Mouse (Mus musculus) hindbrain, embryonic 12.5 days (tissue): ENCODE data around the gene Sfxn1. TPM values are rescaled to one million over a fixed set of nuclear protein-coding genes. Genes with fewer than 3 reads are reported as not detected.

Experiments used
- ATAC-seq: fragments of 200-750 bp; cut with Nextera tagmentation; 2 replicates; pipeline ENCODE4 v1.8.0; 2017; ENCODE audit warnings: moderate TSS enrichment; ENCODE audit not compliant: low FRiP score
- H3K27ac ChIP-seq: fragments of 300-500 bp; sonication (generic); 2 replicates; pipeline ENCODE4 v1.5.1; 2016; ENCODE audit warnings: mild to moderate bottlenecking
- H3K27me3 ChIP-seq: fragments of 300-500 bp; sonication (generic); 2 replicates; pipeline ENCODE4 v1.6.1; 2016; ENCODE audit warnings: mild to moderate bottlenecking
- H3K36me3 ChIP-seq: fragments of 300-500 bp; sonication (generic); 2 replicates; pipeline ENCODE4 v1.6.1; 2016; ENCODE audit warnings: mild to moderate bottlenecking
- H3K4me1 ChIP-seq: fragments of 300-500 bp; sonication (generic); 2 replicates; pipeline ENCODE4 v1.6.1; 2016
- H3K4me2 ChIP-seq: fragments of 300-500 bp; sonication (generic); replicated peaks from 2 replicates; pipeline ENCODE4 v1.6.1; 2016; ENCODE audit warnings: mild to moderate bottlenecking
- H3K4me3 ChIP-seq: fragments of 300-500 bp; sonication (generic); 2 replicates; pipeline ENCODE4 v1.5.1; 2016; ENCODE audit warnings: mild to moderate bottlenecking
- H3K9ac ChIP-seq: fragments of 300-500 bp; sonication (generic); 2 replicates; pipeline ENCODE4 v1.6.1; 2016; ENCODE audit warnings: mild to moderate bottlenecking, moderate library complexity
- H3K9me3 ChIP-seq: fragments of 300-500 bp; sonication (generic); replicated peaks from 2 replicates; pipeline ENCODE4 v1.6.1; 2016; ENCODE audit warnings: mild to moderate bottlenecking
- WGBS: fragments of 180-500 bp; shearing (Covaris S2); methylation state at CpG from one replicate; pipeline ENCODE4 v1.1.7; 2016; 5-methylcytosine and 5-hydroxymethylcytosine counted together
- polyA plus RNA-seq: library from polyadenylated mRNA; unstranded; fragments of >200 nt; fragmentation: Nextera tagmentation; extraction: Ambion mirVana; gene quantifications from 2 replicates; pipeline ENCODE4 v1.2.1, GENCODE M21; 2016

The Sfxn1 gene
- polyA plus RNA-seq, result 71.1 and 72.6 TPM in 2 replicates

DNA sequence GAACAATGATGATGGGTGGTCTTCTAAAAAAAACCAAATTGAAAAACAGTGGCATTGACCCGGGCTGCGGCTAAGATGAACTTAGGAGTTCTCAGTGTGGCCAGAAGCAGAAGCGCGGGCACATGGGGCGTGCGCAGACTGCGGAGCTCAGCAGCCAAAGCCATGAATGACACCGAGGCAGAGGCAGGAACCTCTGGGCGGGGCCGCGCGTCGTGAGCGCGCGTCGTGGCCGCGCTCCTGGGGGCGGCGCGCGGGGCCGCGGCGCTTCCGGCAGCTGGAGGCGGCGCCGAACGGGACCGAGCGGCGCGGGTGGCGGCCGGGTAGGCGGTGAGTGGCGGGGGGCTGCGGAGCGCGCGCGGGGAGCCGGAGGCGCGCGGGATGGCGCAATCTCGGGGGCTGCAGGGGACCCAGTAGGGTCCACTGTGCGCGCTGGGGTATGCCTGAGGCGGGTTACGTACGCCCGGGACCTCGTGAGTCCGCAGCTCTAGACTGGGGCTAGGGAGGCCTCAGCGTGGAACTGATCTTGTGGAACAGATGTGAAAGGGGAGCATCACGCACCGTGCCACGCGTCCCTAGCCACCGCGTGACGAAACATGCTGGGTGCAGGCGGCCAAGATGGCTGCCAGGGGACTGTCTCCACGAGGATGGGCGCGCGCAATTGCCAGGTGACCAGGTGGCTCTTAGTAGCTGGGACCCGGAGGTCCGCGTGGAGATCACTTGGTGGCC, at the start of gene Sfxn1:
Sfxn1 (plus strand) TSS at position 264 of the 726 bp plus-strand sequence.
- Histone ChIP-seq H3K9me3 (no peaks in the 10 kb centered on the region), H3K9ac (peak within 1 kb of the TSS; percentile 82), H3K36me3 (no peaks in the 10 kb centered on the region), H3K4me3 (peak within 1 kb of the TSS; percentile 62), H3K27ac (peak within 1 kb of the TSS; percentile 81), H3K27me3 (no peaks in the 10 kb centered on the region), H3K4me2 (peak within 1 kb of the TSS; percentile 54), H3K4me1 (peaks cover 15% of the 10 kb centered on the region)
- WGBS, result 1% methylated on average over 74 of the region's 74 CpGs
- peak; percentile 89 for ATAC-seq

DNA sequence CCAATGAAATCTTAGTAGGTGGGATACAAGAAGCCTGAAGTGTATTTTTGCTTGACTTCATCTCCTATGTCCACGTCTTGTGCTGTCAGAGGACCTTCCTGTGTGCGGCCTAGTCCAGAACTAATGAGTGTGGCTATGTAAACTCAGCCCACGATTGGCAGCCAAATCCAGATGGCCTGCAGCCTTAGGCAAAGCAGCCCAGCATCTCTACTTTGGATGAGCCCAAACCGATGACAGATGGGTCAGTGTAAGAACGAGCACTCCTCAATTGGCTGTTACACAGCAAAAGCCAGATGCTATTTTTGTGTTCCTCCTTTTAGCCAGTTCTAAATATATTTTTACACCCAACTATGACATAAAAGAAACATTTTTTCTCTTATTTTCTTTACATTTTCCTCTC, 48.4 kb upstream of the Sfxn1 start:
- H3K36me3 ChIP-seq, result no peaks in the 10 kb centered on the region
- H3K4me3 ChIP-seq, result no peak overlapping the region
- H3K4me2 ChIP-seq, result no peak overlapping the region
- no peak overlapping the region for H3K27ac ChIP-seq
- no peak for ATAC-seq
- no peaks in the 10 kb centered on the region for H3K4me1 ChIP-seq
- H3K9ac ChIP-seq, result no peak overlapping the region
- no peaks in the 10 kb centered on the region for H3K27me3 ChIP-seq
- 65% methylated on average over 5 of the region's 5 CpGs for WGBS
- no peaks in the 10 kb centered on the region for H3K9me3 ChIP-seq

DNA sequence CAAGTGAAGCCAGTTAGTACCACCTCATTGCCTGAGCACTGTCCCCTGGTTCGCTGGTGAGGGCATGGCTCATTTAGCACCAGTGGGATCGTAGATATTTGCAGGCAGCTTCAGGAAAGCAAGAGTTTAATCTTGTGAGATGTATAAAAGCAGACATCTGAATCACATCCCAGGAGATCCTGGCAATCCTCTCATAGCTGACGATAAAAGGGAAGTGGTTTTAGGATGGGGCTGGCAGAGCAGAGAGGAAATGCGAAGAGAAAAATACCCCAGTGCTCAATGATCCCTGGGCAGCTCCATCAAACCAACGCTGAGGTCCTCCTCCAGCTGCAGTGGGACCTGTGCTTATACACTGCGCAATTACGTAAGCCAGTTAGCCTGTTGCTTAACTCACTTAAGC, 44.6 kb upstream of the Sfxn1 start:
- Histone ChIP-seq H3K9me3 (no peaks in the 10 kb centered on the region), H3K4me3 (no peak overlapping the region), H3K4me2 (no peak overlapping the region), H3K4me1 (no peaks in the 10 kb centered on the region), H3K36me3 (no peaks in the 10 kb centered on the region), H3K27me3 (no peaks in the 10 kb centered on the region), H3K9ac (no peak overlapping the region), H3K27ac (no peak overlapping the region)
- 80% methylated on average over 7 of the region's 7 CpGs for WGBS
- no peak for ATAC-seq

DNA sequence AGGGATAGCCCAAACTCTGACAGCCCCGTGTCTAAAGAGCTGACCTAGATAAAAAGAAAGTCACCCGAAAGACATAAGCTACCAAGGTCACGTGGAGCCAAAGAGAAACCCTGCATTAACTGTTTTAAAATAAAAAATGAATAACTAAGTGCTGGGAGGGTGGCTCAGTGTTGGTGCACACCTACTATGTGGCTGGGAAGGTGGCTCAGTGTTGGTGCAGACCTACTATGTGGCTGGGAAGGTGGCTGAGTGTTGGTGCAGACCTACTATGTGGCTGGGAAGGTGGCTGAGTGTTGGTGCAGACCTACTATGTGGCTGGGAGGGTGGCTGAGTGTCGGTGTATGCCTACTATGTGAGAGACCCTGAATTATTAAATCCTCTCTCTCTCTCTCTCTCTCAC, 38.0 kb upstream of the Sfxn1 start:
- ATAC-seq, result no peak
- Histone ChIP-seq H3K9ac (no peak overlapping the region), H3K4me2 (no peak overlapping the region), H3K27me3 (no peaks in the 10 kb centered on the region), H3K4me3 (no peak overlapping the region), H3K36me3 (no peaks in the 10 kb centered on the region), H3K27ac (no peak overlapping the region), H3K9me3 (0 out of 2 replicates have a peak, but pooled peaks cover 3% of the 10 kb centered on the region), H3K4me1 (no peaks in the 10 kb centered on the region)
- WGBS, result 88% methylated on average over 4 of the region's 4 CpGs

DNA sequence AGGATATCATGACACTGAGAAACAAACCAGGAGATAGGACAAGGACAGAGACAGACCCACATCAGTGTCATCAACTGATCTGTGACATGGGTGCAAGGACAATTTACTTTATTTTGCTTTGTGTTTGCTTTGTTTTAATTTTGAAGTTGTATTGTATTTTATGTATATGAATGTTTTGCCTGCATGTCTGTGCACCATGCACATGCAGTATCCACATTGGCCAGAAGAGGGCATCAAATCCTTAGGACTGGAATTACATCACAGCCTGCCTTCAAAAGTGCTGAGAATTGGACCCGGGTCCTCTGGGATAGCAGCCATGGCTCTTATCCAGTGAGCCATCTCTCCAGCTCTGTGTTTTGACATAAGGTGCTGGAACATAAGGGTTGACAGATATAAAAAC, 36.1 kb upstream of the Sfxn1 start:
- 65% methylated on average over 1 of the region's 1 CpGs for WGBS
- no peak overlapping the region for H3K27ac ChIP-seq
- no peaks in the 10 kb centered on the region for H3K36me3 ChIP-seq
- no peaks in the 10 kb centered on the region for H3K4me1 ChIP-seq
- H3K27me3 ChIP-seq, result no peaks in the 10 kb centered on the region
- ATAC-seq, result no peak
- no peak overlapping the region for H3K9ac ChIP-seq
- no peak overlapping the region for H3K4me3 ChIP-seq
- H3K9me3 ChIP-seq, result 0 out of 2 replicates have a peak, but pooled peaks cover 3% of the 10 kb centered on the region
- no peak overlapping the region for H3K4me2 ChIP-seq

DNA sequence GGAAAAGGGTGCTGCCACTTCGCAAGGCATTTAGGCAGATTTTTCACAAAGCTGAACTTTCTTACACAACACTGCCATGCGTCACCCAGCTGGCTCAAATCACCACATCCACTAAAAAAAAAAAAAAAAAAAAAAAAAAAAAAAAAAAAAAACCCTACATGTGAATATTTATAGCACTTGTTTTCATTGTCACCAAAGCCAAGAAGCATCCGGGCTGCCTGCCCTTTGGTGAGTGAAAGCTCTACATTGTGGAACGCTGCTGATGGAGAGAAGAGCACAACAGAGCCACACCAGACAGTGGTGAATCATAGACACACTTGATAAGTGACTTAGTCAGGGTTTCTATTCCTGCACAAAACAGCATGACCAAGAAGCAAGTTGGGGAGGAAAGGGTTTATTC, 33.7 kb upstream of the Sfxn1 start:
- Histone ChIP-seq H3K4me3 (no peak overlapping the region), H3K27ac (no peak overlapping the region), H3K4me1 (no peaks in the 10 kb centered on the region), H3K9ac (no peak overlapping the region), H3K4me2 (no peak overlapping the region), H3K36me3 (no peaks in the 10 kb centered on the region), H3K27me3 (no peaks in the 10 kb centered on the region), H3K9me3 (0 out of 2 replicates have a peak, but pooled peaks cover 3% of the 10 kb centered on the region)
- no peak for ATAC-seq
- WGBS, result 87% methylated on average over 4 of the region's 4 CpGs

DNA sequence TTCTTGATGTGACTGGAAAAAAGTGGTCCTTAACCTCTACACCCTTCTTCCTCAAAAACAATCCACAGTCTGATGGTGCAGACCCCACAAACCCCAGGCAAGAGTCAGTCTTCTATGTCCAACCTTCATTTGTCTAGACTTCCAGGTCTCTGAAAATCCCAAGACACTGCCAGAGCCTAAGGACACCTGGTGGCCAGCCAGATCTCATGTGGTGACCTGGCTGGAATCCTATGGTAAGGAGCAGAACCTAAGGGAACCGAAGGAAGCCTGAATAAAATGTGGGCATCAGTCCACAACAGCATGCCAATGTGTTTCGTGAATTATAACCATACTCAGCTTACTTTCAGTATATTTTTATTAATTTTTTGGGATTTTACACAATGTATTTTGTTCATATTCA, 31.4 kb upstream of the Sfxn1 start:
- Histone ChIP-seq H3K4me1 (no peaks in the 10 kb centered on the region), H3K9ac (no peak overlapping the region), H3K36me3 (no peaks in the 10 kb centered on the region), H3K27ac (no peak overlapping the region), H3K4me3 (no peak overlapping the region), H3K9me3 (0 out of 2 replicates have a peak, but pooled peaks cover 3% of the 10 kb centered on the region), H3K27me3 (no peaks in the 10 kb centered on the region), H3K4me2 (no peak overlapping the region)
- ATAC-seq, result no peak
- 93% methylated on average over 2 of the region's 2 CpGs for WGBS

DNA sequence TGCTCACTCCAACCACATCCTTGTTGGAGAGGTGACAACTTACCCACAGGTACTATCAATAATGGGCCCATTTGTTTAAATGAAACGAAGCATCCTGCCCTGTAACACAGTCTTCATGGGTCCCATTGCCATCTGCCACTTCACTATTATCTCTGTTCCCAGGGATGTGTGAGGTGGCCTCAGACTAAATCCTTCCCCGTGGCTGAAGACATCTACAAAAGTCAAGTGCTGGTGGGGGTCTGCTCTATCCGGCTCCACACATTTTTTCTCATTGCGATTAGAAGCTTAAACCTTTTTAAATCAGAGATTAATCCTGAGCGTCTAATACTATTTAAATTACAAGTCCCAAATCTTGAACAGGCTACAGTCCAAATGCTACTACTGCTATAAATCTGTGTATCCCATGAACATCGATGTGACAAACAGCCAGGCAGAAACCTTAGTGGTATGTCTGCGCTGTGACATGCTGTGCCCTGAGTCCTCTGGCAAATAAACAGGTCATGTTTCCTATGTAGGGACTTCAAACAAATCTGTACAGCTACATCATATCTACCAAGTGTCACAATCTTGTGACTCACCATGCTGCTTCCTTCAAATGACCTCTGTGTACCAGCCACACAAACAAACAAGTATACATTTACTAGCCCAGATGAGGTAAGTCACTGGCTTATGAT, 22.9 kb upstream of the Sfxn1 start:
- H3K9me3 ChIP-seq, result no peaks in the 10 kb centered on the region
- no peak overlapping the region for H3K4me3 ChIP-seq
- H3K36me3 ChIP-seq, result no peaks in the 10 kb centered on the region
- no peak overlapping the region for H3K27ac ChIP-seq
- WGBS, result 88% methylated on average over 7 of the region's 7 CpGs
- H3K27me3 ChIP-seq, result peaks cover 6% of the 10 kb centered on the region
- H3K4me1 ChIP-seq, result no peaks in the 10 kb centered on the region
- no peak for ATAC-seq
- H3K4me2 ChIP-seq, result no peak overlapping the region
- no peak overlapping the region for H3K9ac ChIP-seq

DNA sequence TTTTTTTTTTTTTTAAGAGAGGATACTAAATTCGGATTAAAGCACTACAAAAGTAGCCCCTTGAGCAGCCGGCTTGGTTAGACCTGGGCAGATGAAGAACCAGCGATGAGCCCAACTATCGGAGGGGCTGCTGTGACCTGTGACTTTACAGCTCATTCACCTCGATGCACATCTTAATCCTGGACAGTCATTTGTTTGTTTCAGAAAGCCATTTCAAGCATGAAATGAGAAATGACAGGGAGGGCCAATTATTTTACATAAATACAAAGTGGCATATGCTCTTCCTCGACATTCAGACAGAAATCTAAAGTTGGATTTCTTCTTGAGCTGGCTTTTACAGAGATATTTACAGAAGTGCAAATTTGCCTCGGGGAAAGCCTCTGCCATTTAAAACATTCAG, 20.0 kb upstream of the Sfxn1 start:
- WGBS, result 62% methylated on average over 7 of the region's 7 CpGs
- H3K9me3 ChIP-seq, result no peaks in the 10 kb centered on the region
- no peak overlapping the region for H3K27ac ChIP-seq
- H3K4me2 ChIP-seq, result no peak overlapping the region
- H3K4me3 ChIP-seq, result no peak overlapping the region
- H3K36me3 ChIP-seq, result no peaks in the 10 kb centered on the region
- H3K9ac ChIP-seq, result no peak overlapping the region
- no peak for ATAC-seq
- peaks cover 27% of the 10 kb centered on the region for H3K27me3 ChIP-seq
- peaks cover 7% of the 10 kb centered on the region for H3K4me1 ChIP-seq

DNA sequence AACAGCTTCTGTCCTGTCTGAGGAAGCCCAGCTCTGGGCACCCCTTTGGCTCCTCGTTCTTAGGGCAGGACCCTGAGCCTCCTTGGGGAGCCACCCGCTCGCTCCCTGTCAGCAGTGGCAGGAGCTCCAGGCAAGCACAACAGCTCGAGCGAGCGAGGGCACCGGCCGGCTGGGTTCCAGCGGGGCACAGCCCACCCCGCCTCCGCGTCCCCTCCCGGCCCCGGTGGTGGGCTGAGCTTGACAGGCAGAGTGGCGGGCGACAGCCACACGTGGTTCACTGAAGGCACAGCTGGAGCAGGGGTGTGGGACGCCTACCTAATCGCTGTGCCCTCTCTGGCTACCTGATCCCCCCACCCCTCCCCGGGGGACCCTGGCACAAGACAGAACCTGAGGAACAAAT, 16.7 kb upstream of the Sfxn1 start:
- H3K27ac ChIP-seq, result no peak overlapping the region
- peak overlapping the region; percentile 47 for H3K4me3 ChIP-seq
- H3K9me3 ChIP-seq, result no peaks in the 10 kb centered on the region
- H3K9ac ChIP-seq, result peak overlapping the region; percentile 64
- peaks cover 31% of the 10 kb centered on the region for H3K27me3 ChIP-seq
- peak overlapping the region; percentile 98 for H3K4me2 ChIP-seq
- WGBS, result under 1% methylated on average over 20 of the region's 20 CpGs
- peaks cover 7% of the 10 kb centered on the region for H3K4me1 ChIP-seq
- ATAC-seq, result peak; percentile 71
- H3K36me3 ChIP-seq, result no peaks in the 10 kb centered on the region

DNA sequence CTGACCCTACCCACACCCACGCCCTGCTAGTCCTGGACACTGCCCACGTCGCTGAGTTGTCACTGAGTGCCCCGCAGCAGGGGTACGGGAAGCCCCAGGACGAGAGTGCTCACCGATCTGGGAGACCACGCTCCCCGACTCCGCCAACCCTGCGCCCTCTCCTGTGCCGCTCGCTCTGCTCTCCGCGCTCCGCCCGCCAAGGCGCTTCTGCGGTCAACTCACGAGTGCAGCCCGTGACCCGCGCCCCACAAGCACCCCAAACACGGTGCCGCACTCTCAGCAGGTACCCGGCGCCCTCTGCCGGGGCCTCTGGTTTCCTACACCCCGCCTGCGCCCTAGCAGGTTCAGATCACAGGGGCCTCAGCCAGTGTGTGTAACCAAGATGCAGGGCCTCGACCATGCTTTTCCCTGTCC, 16.2 kb upstream of the Sfxn1 start, which contains the start of gene Drd1:
Drd1 (minus strand) TSS at position 258 of the 414 bp plus-strand sequence.
- Histone ChIP-seq H3K36me3 (no peaks in the 10 kb centered on the region), H3K9me3 (no peaks in the 10 kb centered on the region), H3K4me2 (peak within 1 kb of the TSS; percentile 98), H3K4me3 (peak within 1 kb of the TSS; percentile 47), H3K27ac (no peak within 1 kb of the TSS), H3K27me3 (peaks cover 31% of the 10 kb centered on the region), H3K9ac (peak within 1 kb of the TSS; percentile 64), H3K4me1 (peaks cover 7% of the 10 kb centered on the region)
- WGBS, result under 1% methylated on average over 31 of the region's 31 CpGs
- ATAC-seq, result peak; percentile 81

DNA sequence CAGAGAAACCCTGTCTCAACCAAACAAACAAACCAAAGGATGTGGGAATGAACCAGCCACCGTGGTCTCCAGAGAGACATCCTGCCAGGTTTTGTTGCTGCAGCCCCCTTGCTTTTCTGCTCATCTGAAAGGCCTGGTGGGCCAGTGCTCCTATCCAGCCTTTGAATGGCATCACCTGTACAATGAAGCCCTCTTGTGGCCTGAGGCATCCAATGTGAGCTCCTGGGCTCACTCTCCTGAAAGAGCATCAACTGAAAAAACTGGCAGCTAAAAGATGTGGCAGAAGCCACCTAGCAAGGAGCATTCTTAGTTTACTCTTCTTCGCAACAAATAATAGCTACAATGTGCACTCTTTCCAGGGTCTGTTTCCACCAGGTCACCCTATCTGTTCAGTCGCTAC, 9.6 kb upstream of the Sfxn1 start:
- Histone ChIP-seq H3K4me1 (no peaks in the 10 kb centered on the region), H3K27me3 (peaks cover 11% of the 10 kb centered on the region), H3K27ac (no peak overlapping the region), H3K4me2 (no peak overlapping the region), H3K36me3 (no peaks in the 10 kb centered on the region), H3K9me3 (no peaks in the 10 kb centered on the region), H3K9ac (no peak overlapping the region), H3K4me3 (no peak overlapping the region)
- no peak for ATAC-seq
- 85% methylated on average over 3 of the region's 3 CpGs for WGBS
